Mouse (Mus musculus): ENCODE results near the gene Mchr1.

Gene Mchr1

GRCm38 (mm10) chr15:81273361-81273760 lies 38.1 kb downstream of the Mchr1 start:
- no peak for DNase-seq (ENCODE audit: low read depth)

- no peak for DNase-seq (ENCODE audit: low read depth)
These were observed 42.6 kb downstream of the Mchr1 start for GRCm38 (mm10) chr15:81277928-81278327.

- no peak for DNase-seq (ENCODE audit: low read depth)
These were observed 43.4 kb downstream of the Mchr1 start for GRCm38 (mm10) chr15:81278699-81279098.

- DNase-seq (ENCODE audit: low read depth) = no peak
These were observed 48.9 kb downstream of the Mchr1 start for GRCm38 (mm10) chr15:81284121-81284734.

Data from induced T-regulatory cell, adult 2 months (primary cell).